Mouse (Mus musculus) lung, embryonic 16.5 days (tissue): Measurements from ENCODE around the gene Prss50. TPM values are rescaled to one million over a fixed set of nuclear protein-coding genes. Genes with fewer than 3 reads are reported as not detected.
"Not testable (repeated sequence)": the region's sequence is repeated elsewhere in the genome, so short reads cannot be mapped to it uniquely, and the experiment has no call there.

Experiments
- ATAC-seq: fragments of 200-750 bp; cut with Nextera tagmentation; 2 replicates; pipeline ENCODE4 v1.8.0; 2017; ENCODE audit warnings: low read depth, mild to moderate bottlenecking, moderate library complexity
- H3K27ac ChIP-seq: fragments of 300-500 bp; sonication (generic); 2 replicates; pipeline ENCODE4 v1.5.1; 2014; ENCODE audit warnings: mild to moderate bottlenecking, control low read depth, low read length
- H3K27me3 ChIP-seq: fragments of 300-500 bp; sonication (generic); 2 replicates; pipeline ENCODE4 v1.6.1; 2014; ENCODE audit warnings: low read depth, low read length, mixed read lengths; ENCODE audit not compliant: control insufficient read depth, insufficient read depth
- H3K36me3 ChIP-seq: fragments of 300-500 bp; sonication (generic); 2 replicates; pipeline ENCODE4 v1.6.1; 2014; ENCODE audit warnings: low read length; ENCODE audit not compliant: control insufficient read depth, insufficient read depth
- H3K4me1 ChIP-seq: fragments of 300-500 bp; sonication (generic); replicated peaks from 2 replicates; pipeline ENCODE4 v1.6.1; 2014; ENCODE audit warnings: low read length, mixed read lengths; ENCODE audit not compliant: control insufficient read depth, insufficient read depth
- H3K4me2 ChIP-seq: fragments of 300-500 bp; sonication (generic); 2 replicates; pipeline ENCODE4 v1.6.1; 2014; ENCODE audit warnings: low read depth, low read length, control low read depth
- H3K4me3 ChIP-seq: fragments of 300-500 bp; sonication (generic); 2 replicates; pipeline ENCODE4 v1.5.1; 2014; ENCODE audit warnings: mild to moderate bottlenecking, low read length, control low read depth
- H3K9ac ChIP-seq: fragments of 300-500 bp; sonication (generic); 2 replicates; pipeline ENCODE4 v1.6.1; 2014; ENCODE audit warnings: low read length, control low read depth
- H3K9me3 ChIP-seq: fragments of 300-500 bp; sonication (generic); 2 replicates; pipeline ENCODE4 v1.6.1; 2016; ENCODE audit warnings: low read length; ENCODE audit not compliant: control insufficient read depth
- WGBS: fragments of 180-500 bp; shearing (Covaris S2); extraction: QIAGEN DNeasy Blood & Tissue Kit; methylation state at CpG from one replicate; pipeline ENCODE4 v1.1.7; 2014; 5-methylcytosine and 5-hydroxymethylcytosine counted together
- polyA plus RNA-seq: library from polyadenylated mRNA; unstranded; fragments of >200 nt; fragmentation: Nextera tagmentation; extraction: Ambion mirVana; gene quantifications from 2 replicates; pipeline ENCODE4 v1.2.1, GENCODE M21; 2015

The Prss50 gene
- not detected in 2 replicates for polyA plus RNA-seq

- H3K27me3 ChIP-seq: peaks cover 17% of the 10 kb centered on the region
- peak within 1 kb of the TSS; percentile 21; the same call in 1 of the 2 replicates for H3K9ac ChIP-seq
- peak within 1 kb of the TSS; percentile 46 for H3K4me2 ChIP-seq
- H3K27ac ChIP-seq: no peak within 1 kb of the TSS
- WGBS: 13% methylated on average over 43 of the region's 50 CpGs
- no peaks in the 10 kb centered on the region for H3K9me3 ChIP-seq
- H3K4me1 ChIP-seq: no peaks in the 10 kb centered on the region
- H3K4me3 ChIP-seq: peak within 1 kb of the TSS; percentile 16
- no peak for ATAC-seq
- H3K36me3 ChIP-seq: no peaks in the 10 kb centered on the region
Measured at GRCm38 (mm10) chr9:110857781-110858472, at the start of gene Prss50. Gene Prss50, plus strand, starts transcription at chr9:110857967.

GRCm38 (mm10) chr9:110810051-110810450 is 47.7 kb upstream of the Prss50 start:
- ATAC-seq: no peak
- Histone ChIP-seq H3K9me3 (no peaks in the 10 kb centered on the region), H3K4me3 (no peak overlapping the region), H3K9ac (no peak overlapping the region), H3K27me3 (no peaks in the 10 kb centered on the region), H3K4me1 (no peaks in the 10 kb centered on the region), H3K36me3 (no peaks in the 10 kb centered on the region), H3K4me2 (no peak overlapping the region), H3K27ac (no peak overlapping the region)
- WGBS: 81% methylated on average over 4 of the region's 4 CpGs

- Histone ChIP-seq H3K4me3 (no peak within 1 kb of the TSS), H3K4me2 (no peak within 1 kb of the TSS), H3K4me1 (no peaks in the 10 kb centered on the region), H3K9ac (no peak within 1 kb of the TSS), H3K36me3 (no peaks in the 10 kb centered on the region), H3K27me3 (no peaks in the 10 kb centered on the region), H3K27ac (no peak within 1 kb of the TSS), H3K9me3 (no peaks in the 10 kb centered on the region)
- no peak for ATAC-seq
- WGBS: 51% methylated on average over 18 of the region's 18 CpGs
Measured at GRCm38 (mm10) chr9:110813789-110814188, 44.0 kb upstream of the Prss50 start, which contains the start of gene Prss44. Gene Prss44, plus strand, starts transcription at chr9:110813994.

- not testable (repeated sequence) for H3K9me3 ChIP-seq, H3K9ac ChIP-seq, H3K4me1 ChIP-seq, H3K4me2 ChIP-seq, H3K36me3 ChIP-seq, H3K4me3 ChIP-seq, ATAC-seq, H3K27me3 ChIP-seq, H3K27ac ChIP-seq
Measured at GRCm38 (mm10) chr9:110820546-110820945, 37.2 kb upstream of the Prss50 start.

- Histone ChIP-seq H3K4me3 (no peak overlapping the region), H3K9ac (no peak overlapping the region), H3K27ac (no peak overlapping the region), H3K27me3 (no peaks in the 10 kb centered on the region), H3K36me3 (no peaks in the 10 kb centered on the region), H3K4me2 (no peak overlapping the region), H3K9me3 (no peaks in the 10 kb centered on the region), H3K4me1 (no peaks in the 10 kb centered on the region)
- WGBS: 78% methylated on average over 7 of the region's 7 CpGs
- no peak for ATAC-seq
Measured at GRCm38 (mm10) chr9:110821436-110821835, 36.3 kb upstream of the Prss50 start.

GRCm38 (mm10) chr9:110825426-110825825 is 32.3 kb upstream of the Prss50 start:
- Histone ChIP-seq H3K27me3 (no peaks in the 10 kb centered on the region), H3K4me3 (no peak overlapping the region), H3K27ac (no peak overlapping the region), H3K4me2 (no peak overlapping the region), H3K9me3 (no peaks in the 10 kb centered on the region), H3K4me1 (no peaks in the 10 kb centered on the region), H3K36me3 (no peaks in the 10 kb centered on the region), H3K9ac (no peak overlapping the region)
- 73% methylated on average over 4 of the region's 4 CpGs for WGBS
- no peak for ATAC-seq

- Histone ChIP-seq H3K36me3 (no peaks in the 10 kb centered on the region), H3K9me3 (no peaks in the 10 kb centered on the region), H3K4me1 (no peaks in the 10 kb centered on the region), H3K4me2 (no peak overlapping the region), H3K9ac (no peak overlapping the region), H3K27ac (no peak overlapping the region), H3K4me3 (no peak overlapping the region), H3K27me3 (no peaks in the 10 kb centered on the region)
- 63% methylated on average over 7 of the region's 7 CpGs for WGBS
- ATAC-seq: no peak
Measured at GRCm38 (mm10) chr9:110825832-110826231, 31.9 kb upstream of the Prss50 start.

GRCm38 (mm10) chr9:110826390-110826789 is 31.4 kb upstream of the Prss50 start, which contains the start of gene Prss43:
Gene Prss43, plus strand, starts transcription at chr9:110826690.
- H3K27ac ChIP-seq: no peak within 1 kb of the TSS
- 65% methylated on average over 3 of the region's 3 CpGs for WGBS
- no peaks in the 10 kb centered on the region for H3K36me3 ChIP-seq
- no peak within 1 kb of the TSS for H3K4me3 ChIP-seq
- ATAC-seq: no peak
- H3K9me3 ChIP-seq: no peaks in the 10 kb centered on the region
- no peaks in the 10 kb centered on the region for H3K4me1 ChIP-seq
- H3K9ac ChIP-seq: no peak within 1 kb of the TSS
- H3K4me2 ChIP-seq: no peak within 1 kb of the TSS
- H3K27me3 ChIP-seq: no peaks in the 10 kb centered on the region

GRCm38 (mm10) chr9:110833021-110833420 is 24.7 kb upstream of the Prss50 start:
- no peaks in the 10 kb centered on the region for H3K27me3 ChIP-seq
- no peaks in the 10 kb centered on the region for H3K36me3 ChIP-seq
- no peaks in the 10 kb centered on the region for H3K4me1 ChIP-seq
- H3K9me3 ChIP-seq: no peaks in the 10 kb centered on the region
- no peak for ATAC-seq
- H3K4me2 ChIP-seq: no peak overlapping the region
- 70% methylated on average over 5 of the region's 5 CpGs for WGBS
- H3K9ac ChIP-seq: no peak overlapping the region
- no peak overlapping the region for H3K4me3 ChIP-seq
- no peak overlapping the region for H3K27ac ChIP-seq
